Mouse (Mus musculus) stomach, embryonic 16.5 days (tissue): ENCODE results near the gene Map3k12. TPM values are rescaled to one million over a fixed set of nuclear protein-coding genes. Genes with fewer than 3 reads are reported as not detected.

Experiments
- ATAC-seq: fragments of 200-750 bp; cut with Nextera tagmentation; 2 replicates; pipeline ENCODE4 v1.8.0; 2017; ENCODE audit warnings: moderate number of reproducible peaks, moderate TSS enrichment; ENCODE audit not compliant: insufficient read depth, low FRiP score
- H3K27ac ChIP-seq: fragments of 300-500 bp; sonication (generic); 2 replicates; pipeline ENCODE4 v1.5.1; 2014; ENCODE audit warnings: low read length
- H3K27me3 ChIP-seq: fragments of 300-500 bp; sonication (generic); 2 replicates; pipeline ENCODE4 v1.6.1; 2014; ENCODE audit warnings: low read length, control low read depth, mixed read lengths; ENCODE audit not compliant: control insufficient read depth, insufficient read depth
- H3K36me3 ChIP-seq: fragments of 300-500 bp; sonication (generic); 2 replicates; pipeline ENCODE4 v1.6.1; 2014; ENCODE audit warnings: low read length; ENCODE audit not compliant: control insufficient read depth, insufficient read depth
- H3K4me1 ChIP-seq: fragments of 300-500 bp; sonication (generic); 2 replicates; pipeline ENCODE4 v1.6.1; 2014; ENCODE audit warnings: low read length, control low read depth, mixed read lengths; ENCODE audit not compliant: control insufficient read depth, insufficient read depth
- H3K4me2 ChIP-seq: fragments of 300-500 bp; sonication (generic); 2 replicates; pipeline ENCODE4 v1.6.1; 2014; ENCODE audit warnings: low read depth, low read length, mixed read lengths
- H3K4me3 ChIP-seq: fragments of 300-500 bp; sonication (generic); replicated peaks from 2 replicates; pipeline ENCODE4 v1.5.1; 2014; ENCODE audit warnings: mild to moderate bottlenecking, low read length
- H3K9ac ChIP-seq: fragments of 300-500 bp; sonication (generic); 2 replicates; pipeline ENCODE4 v1.6.1; 2014; ENCODE audit warnings: low read length
- H3K9me3 ChIP-seq: fragments of 300-500 bp; sonication (generic); replicated peaks from 2 replicates; pipeline ENCODE4 v1.6.1; 2016; ENCODE audit warnings: low read length, control low read depth; ENCODE audit not compliant: control insufficient read depth
- WGBS: fragments of 180-500 bp; shearing (Covaris S2); extraction: QIAGEN DNeasy Blood & Tissue Kit; methylation state at CpG from one replicate; pipeline ENCODE4 v1.1.7; 2014; 5-methylcytosine and 5-hydroxymethylcytosine counted together
- polyA plus RNA-seq: library from polyadenylated mRNA; unstranded; fragments of >200 nt; fragmentation: Nextera tagmentation; extraction: Ambion mirVana; gene quantifications from 2 replicates; pipeline ENCODE4 v1.2.1, GENCODE M21; 2015

Gene Map3k12
- polyA plus RNA-seq, 1 experiment from 2014 or later = 15.1 TPM

GRCm38 (mm10) chr15:102501084-102501814, 15.6 kb downstream of the Map3k12 start:
- Histone ChIP-seq H3K36me3 (peaks cover 34% of the 10 kb centered on the region), H3K9me3 (no peaks in the 10 kb centered on the region), H3K27ac (no peak overlapping the region), H3K4me2 (no peak overlapping the region), H3K4me3 (no peak overlapping the region), H3K4me1 (no peaks in the 10 kb centered on the region), H3K27me3 (no peaks in the 10 kb centered on the region), H3K9ac (no peak overlapping the region)
- WGBS = 83% methylated on average over 19 of the region's 19 CpGs
- ATAC-seq = no peak; the same call in 1 of the 2 replicates

GRCm38 (mm10) chr15:102500479-102500878, 16.4 kb downstream of the Map3k12 start:
- peaks cover 34% of the 10 kb centered on the region for H3K36me3 ChIP-seq
- no peak for ATAC-seq

GRCm38 (mm10) chr15:102499851-102500250, 17.0 kb downstream of the Map3k12 start:
- 89% methylated on average over 6 of the region's 6 CpGs for WGBS

More at GRCm38 (mm10) chr15:102500479-102500878, 16.4 kb downstream of the Map3k12 start:
- H3K9me3 ChIP-seq = no peaks in the 10 kb centered on the region
- no peak overlapping the region for H3K27ac ChIP-seq
- H3K27me3 ChIP-seq = no peaks in the 10 kb centered on the region
- H3K4me1 ChIP-seq = no peaks in the 10 kb centered on the region
- H3K9ac ChIP-seq = no peak overlapping the region
- H3K4me2 ChIP-seq = no peak overlapping the region
- H3K4me3 ChIP-seq = no peak overlapping the region
- WGBS = 90% methylated on average over 5 of the region's 5 CpGs

GRCm38 (mm10) chr15:102499370-102499769, 17.5 kb downstream of the Map3k12 start:
- Histone ChIP-seq H3K4me1 (no peaks in the 10 kb centered on the region), H3K9me3 (no peaks in the 10 kb centered on the region), H3K27ac (no peak overlapping the region), H3K36me3 (peaks cover 38% of the 10 kb centered on the region), H3K4me2 (no peak overlapping the region), H3K9ac (no peak overlapping the region), H3K4me3 (no peak overlapping the region), H3K27me3 (no peaks in the 10 kb centered on the region)
- no peak for ATAC-seq
- 63% methylated on average over 3 of the region's 3 CpGs for WGBS

More at GRCm38 (mm10) chr15:102499851-102500250, 17.0 kb downstream of the Map3k12 start:
- no peak for ATAC-seq
- H3K9me3 ChIP-seq = no peaks in the 10 kb centered on the region
- H3K4me1 ChIP-seq = no peaks in the 10 kb centered on the region
- no peak overlapping the region for H3K27ac ChIP-seq
- H3K4me3 ChIP-seq = no peak overlapping the region
- H3K4me2 ChIP-seq = no peak overlapping the region
- H3K27me3 ChIP-seq = no peaks in the 10 kb centered on the region
- peaks cover 38% of the 10 kb centered on the region for H3K36me3 ChIP-seq
- H3K9ac ChIP-seq = no peak overlapping the region

GRCm38 (mm10) chr15:102498322-102498721, 18.5 kb downstream of the Map3k12 start:
- no peaks in the 10 kb centered on the region for H3K4me1 ChIP-seq
- WGBS = 71% methylated on average over 3 of the region's 3 CpGs
- H3K9ac ChIP-seq = no peak overlapping the region
- no peak for ATAC-seq
- no peak overlapping the region for H3K4me3 ChIP-seq
- H3K27me3 ChIP-seq = no peaks in the 10 kb centered on the region
- no peak overlapping the region for H3K27ac ChIP-seq
- H3K9me3 ChIP-seq = no peaks in the 10 kb centered on the region
- H3K36me3 ChIP-seq = peaks cover 43% of the 10 kb centered on the region
- no peak overlapping the region for H3K4me2 ChIP-seq

- no peak for ATAC-seq
- no peak overlapping the region for H3K9ac ChIP-seq
- no peaks in the 10 kb centered on the region for H3K4me1 ChIP-seq
- WGBS = 56% methylated on average over 1 of the region's 1 CpGs
- no peaks in the 10 kb centered on the region for H3K9me3 ChIP-seq
- peaks cover 41% of the 10 kb centered on the region for H3K36me3 ChIP-seq
- H3K4me3 ChIP-seq = no peak overlapping the region
- H3K27ac ChIP-seq = no peak overlapping the region
- H3K4me2 ChIP-seq = no peak overlapping the region
- no peaks in the 10 kb centered on the region for H3K27me3 ChIP-seq
These were observed 29.2 kb downstream of the Map3k12 start for GRCm38 (mm10) chr15:102487664-102488063.

- Histone ChIP-seq H3K9ac (no peak overlapping the region), H3K4me2 (no peak overlapping the region), H3K27ac (no peak overlapping the region), H3K36me3 (peaks cover 43% of the 10 kb centered on the region), H3K9me3 (no peaks in the 10 kb centered on the region), H3K4me1 (no peaks in the 10 kb centered on the region), H3K4me3 (no peak overlapping the region), H3K27me3 (no peaks in the 10 kb centered on the region)
- WGBS = 88% methylated on average over 12 of the region's 12 CpGs
- ATAC-seq = no peak
These were observed 31.0 kb downstream of the Map3k12 start for GRCm38 (mm10) chr15:102485853-102486252.

GRCm38 (mm10) chr15:102483136-102483535, 33.7 kb downstream of the Map3k12 start:
- no peak overlapping the region for H3K4me3 ChIP-seq
- no peaks in the 10 kb centered on the region for H3K27me3 ChIP-seq
- no peak for ATAC-seq
- H3K9me3 ChIP-seq = no peaks in the 10 kb centered on the region
- WGBS = 83% methylated on average over 3 of the region's 3 CpGs
- H3K4me2 ChIP-seq = no peak overlapping the region
- no peak overlapping the region for H3K27ac ChIP-seq
- H3K36me3 ChIP-seq = peaks cover 34% of the 10 kb centered on the region
- H3K4me1 ChIP-seq = no peaks in the 10 kb centered on the region
- H3K9ac ChIP-seq = no peak overlapping the region

GRCm38 (mm10) chr15:102474520-102474919, 42.3 kb downstream of the Map3k12 start:
- ATAC-seq = no peak
- no peaks in the 10 kb centered on the region for H3K27me3 ChIP-seq
- no peaks in the 10 kb centered on the region for H3K9me3 ChIP-seq
- no peak overlapping the region for H3K4me3 ChIP-seq
- peaks cover 35% of the 10 kb centered on the region for H3K36me3 ChIP-seq
- 89% methylated on average over 2 of the region's 2 CpGs for WGBS
- H3K4me1 ChIP-seq = peaks cover 6% of the 10 kb centered on the region; the same call in 1 of the 2 replicates
- H3K4me2 ChIP-seq = no peak overlapping the region
- no peak overlapping the region for H3K27ac ChIP-seq
- H3K9ac ChIP-seq = no peak overlapping the region
